Mouse (Mus musculus) kidney, postnatal 25 days (tissue): ENCODE measurements around the gene Cilp.
"Not testable (repeated sequence)": the region's sequence is repeated elsewhere in the genome, so short reads cannot be mapped to it uniquely, and the experiment has no call there.

Source experiments
- DNase-seq, 2 experiments: peaks; one replicate each; pipeline ENCODE4 v3.0.0; 2021; ENCODE audit warnings: mixed read lengths in 2 of 2

The Cilp gene

DNA sequence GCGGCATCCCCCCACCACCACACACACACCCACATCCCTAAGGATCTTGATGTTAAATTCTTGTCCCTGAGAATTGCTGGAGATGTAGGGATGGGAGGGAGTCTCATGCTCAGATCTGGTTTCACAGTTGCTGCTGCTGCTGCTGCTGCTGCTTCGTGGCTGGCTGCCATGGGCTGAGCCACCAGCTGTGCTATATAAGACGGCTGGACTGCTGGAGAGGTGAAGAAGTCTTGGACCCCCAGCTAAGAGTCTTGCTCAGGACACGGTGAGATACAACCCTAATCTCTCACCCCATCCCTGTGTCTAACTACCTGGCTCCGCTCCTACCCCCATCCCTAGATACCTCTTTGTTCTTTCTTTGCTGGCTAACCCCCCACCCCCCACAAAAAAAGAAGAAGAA lies at the start of gene Cilp:
TSS of gene Cilp (plus strand) at position 222 of the 400 bp plus-strand sequence.
- DNase-seq: no peak

DNA sequence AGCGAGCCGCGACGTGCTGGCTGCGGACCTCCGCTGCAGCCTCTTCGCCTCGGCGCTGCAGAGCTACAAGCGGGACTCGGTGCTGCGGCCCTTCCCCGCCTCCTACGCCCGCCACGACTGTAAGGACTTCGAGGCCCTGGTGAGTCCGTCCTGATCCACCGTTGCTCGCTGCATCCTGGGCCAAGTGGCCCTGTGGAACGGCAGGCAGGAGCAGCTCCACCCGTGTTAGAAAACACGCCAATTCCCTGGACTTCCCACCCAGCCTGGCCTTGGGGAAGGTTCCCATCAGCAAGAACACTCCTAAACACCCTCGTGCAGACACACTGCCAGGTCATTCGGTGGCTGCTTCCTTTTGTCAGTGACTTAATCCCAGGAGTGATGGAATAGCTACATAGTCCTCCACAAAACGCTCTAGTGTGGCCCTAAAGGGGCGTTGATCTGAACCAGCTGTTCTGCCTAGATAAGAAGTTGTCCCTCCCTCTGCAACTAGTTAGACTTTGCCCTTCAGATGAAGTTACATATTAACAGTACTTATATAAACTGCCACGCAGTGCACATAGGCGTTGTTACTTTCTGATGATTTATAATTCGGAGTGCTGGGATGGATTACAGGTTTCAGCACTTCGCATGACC lies 49.4 kb upstream of the Cilp start:
- DNase-seq: peak; percentile 39 to 65

DNA sequence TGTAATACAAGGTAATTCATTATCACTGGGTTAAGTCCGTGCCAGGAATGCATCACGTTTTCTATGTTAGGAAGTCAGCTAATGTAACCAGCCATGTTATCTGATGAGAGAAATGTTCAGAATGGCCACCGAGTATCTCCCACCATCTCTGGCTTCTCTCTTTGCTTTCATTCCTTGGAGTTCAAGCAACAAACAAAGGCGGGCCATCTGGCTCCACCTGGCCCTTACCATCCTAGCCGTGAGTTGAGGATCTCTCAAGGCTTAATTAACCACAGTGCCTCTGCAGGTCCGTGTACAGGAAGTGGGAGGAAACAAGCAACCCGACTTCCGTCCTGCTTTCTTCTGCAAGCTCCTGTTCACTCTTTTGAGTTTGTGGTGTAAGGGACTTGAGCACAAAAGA lies 48.0 kb upstream of the Cilp start:
- DNase-seq: no peak

DNA sequence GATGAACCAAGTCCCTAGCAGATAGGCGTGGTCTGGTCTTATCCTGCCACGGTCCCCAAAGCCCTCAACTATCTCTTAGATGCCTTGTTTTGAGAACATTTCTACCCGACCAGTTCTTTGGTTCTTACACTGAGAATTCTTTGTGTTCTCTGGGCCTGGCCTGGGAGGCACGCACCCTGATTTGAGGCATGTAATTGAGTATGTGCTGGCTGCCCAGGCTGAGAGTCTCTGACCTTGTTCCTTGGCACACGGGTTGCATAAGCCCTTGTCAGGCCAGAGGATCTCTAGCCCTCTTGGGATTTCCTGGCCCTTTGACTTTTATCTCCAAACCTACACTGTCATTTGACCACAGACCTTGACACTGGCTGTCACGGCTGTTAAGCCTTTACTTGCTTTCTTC lies 47.3 kb upstream of the Cilp start:
- DNase-seq: peak; percentile 46 to 81

DNA sequence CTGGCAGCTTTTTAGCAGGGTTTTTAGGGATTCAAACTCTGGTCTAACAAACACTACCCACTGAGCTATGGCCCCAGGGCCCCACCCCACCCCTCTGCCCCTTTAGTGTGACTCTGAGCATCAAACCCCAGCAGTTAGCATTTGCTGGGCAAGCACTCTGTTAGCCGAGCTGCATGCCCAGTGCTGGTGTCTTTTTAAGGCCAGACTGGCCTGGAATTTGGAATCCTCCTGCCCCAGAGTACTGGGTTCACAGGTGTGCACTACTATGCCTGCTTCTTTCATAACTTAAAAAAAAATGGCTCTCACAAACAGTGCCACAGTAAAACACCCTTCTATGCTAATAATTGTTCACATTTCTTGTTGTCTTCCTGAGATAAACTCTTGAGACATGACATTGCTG lies 46.1 kb upstream of the Cilp start:
- no peak for DNase-seq

DNA sequence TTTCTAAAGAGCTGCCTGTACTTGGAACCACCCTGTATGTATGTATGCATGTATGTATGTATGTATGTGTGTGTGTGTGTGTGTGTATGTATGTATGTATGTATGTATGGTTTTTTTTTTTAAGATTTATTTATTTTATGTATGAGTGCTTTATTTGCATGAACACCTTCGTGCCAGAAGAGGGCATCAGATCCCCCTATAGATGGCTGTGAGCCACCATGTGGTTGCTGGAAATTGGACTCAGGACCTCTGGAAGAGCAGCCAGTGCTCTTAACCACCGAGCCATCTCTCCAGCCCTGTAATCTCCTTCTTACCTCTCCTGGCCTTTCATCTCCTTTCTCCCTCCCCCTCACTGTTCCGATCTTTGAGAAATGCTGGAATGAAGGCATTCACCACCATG lies 44.6 kb upstream of the Cilp start:
- not testable (repeated sequence) for DNase-seq

- no peak for DNase-seq
These were observed 41.1 kb upstream of the Cilp start for GRCm38 (mm10) chr9:65223927-65224326.

DNA sequence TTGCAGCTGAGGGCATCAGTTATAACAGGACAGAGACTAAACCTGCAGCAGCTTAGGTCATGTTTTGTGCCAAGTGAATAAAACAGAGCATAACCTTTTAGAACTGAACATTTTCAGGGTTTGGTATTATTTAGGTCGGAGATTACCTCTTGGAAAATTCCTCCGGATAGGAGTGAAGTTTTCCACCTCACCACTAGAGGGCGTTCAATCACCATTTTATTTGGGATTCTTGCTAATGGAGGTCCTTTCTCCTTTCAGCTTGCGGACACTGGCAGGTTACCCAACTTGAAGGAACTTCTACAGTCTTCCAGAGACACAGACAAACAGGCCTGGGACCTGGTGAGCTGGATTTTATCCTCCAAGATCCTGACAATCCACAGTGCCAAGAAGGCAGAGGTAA lies 39.2 kb upstream of the Cilp start:
- DNase-seq: peak in 1 of 2 experiments; percentile 53

GRCm38 (mm10) chr9:65230250-65230649 lies 34.7 kb upstream of the Cilp start:
- no peak for DNase-seq

- no peak for DNase-seq
These were observed 33.7 kb upstream of the Cilp start for GRCm38 (mm10) chr9:65231284-65231683.

DNA sequence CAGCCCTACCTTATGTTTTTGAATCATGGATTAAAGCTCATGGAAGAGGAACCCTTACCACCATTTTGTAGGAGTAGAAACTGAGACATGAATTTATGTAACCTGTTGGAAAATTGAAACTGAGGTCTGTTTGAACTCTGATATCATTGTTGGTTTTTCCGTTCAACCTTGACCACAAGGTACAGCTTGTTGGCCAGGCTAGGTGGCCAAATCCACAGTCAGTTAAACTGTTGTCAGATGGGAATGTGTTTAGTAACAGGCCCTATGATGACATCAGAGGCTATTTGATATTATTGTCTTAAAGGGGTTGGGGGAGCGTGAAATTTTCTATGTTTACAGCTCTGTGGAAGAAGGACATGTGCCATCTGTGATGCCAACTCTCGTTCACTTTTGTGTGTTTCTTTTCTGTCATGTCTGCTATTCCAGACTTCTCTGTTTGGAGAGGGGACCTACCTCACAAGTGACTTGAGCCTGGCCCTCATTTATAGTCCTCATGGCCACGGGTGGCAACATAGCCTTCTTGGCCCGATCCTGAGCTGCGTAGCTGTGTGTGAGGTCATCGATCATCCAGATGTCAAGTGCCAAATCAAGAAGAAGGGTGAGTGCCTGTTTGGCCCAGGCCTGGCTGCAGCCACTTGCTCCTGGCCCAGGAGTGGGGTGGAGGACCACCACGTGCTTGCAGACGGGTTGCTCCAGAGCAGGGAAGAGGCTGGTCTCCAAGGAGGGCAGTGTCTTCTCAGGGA lies 31.6 kb upstream of the Cilp start:
- no peak for DNase-seq

DNA sequence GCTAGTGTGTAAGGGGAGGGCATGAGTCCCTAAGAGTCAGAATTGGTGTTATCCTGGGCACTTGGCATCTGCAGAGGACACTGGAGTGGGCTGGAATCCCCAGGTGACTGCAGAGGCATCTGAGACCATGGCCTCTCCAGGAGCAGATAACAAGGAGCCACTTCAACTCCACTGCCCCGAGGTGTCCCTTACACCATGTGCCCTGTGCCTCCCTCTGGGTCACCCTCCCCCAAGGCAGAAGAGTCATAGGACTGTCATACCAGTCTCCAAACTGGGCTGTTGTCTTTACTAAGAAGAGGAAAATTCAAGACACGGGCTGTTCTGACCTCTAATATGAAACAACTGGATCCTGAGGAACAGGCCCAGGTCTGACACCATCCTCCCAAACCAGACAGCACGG lies 30.2 kb upstream of the Cilp start:
- DNase-seq: no peak

GRCm38 (mm10) chr9:65235601-65236000 lies 29.4 kb upstream of the Cilp start:
- no peak for DNase-seq

GRCm38 (mm10) chr9:65237616-65238015 lies 27.4 kb upstream of the Cilp start:
- no peak for DNase-seq

DNA sequence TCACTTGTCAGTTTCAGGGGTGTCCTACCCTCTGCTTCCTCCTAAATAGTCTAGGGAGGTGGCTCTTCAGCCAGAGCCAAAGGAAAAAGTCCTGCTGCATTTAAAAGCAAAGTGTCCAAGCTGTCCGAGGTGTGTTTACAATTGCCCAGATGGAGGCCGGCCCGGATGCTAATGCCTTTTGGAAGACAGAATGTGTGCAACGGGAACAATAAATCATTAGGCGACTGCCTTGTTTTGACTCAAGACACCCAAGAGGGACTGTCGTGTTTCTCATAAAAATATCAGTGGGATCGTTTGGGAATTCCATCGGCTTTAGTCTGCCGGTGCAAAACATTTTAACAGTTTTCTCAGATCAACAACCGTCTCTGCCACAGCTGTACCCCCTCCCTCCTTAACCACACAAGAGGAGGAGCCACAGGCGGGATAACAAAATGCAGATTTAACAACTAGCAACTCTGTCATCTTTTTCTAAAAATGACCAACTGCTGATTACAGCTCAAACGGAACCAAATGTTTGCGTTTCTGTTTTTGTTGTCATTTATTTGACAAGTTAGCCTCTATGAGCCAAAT lies 26.7 kb upstream of the Cilp start:
- DNase-seq: peak in 1 of 2 experiments; percentile 29

DNA sequence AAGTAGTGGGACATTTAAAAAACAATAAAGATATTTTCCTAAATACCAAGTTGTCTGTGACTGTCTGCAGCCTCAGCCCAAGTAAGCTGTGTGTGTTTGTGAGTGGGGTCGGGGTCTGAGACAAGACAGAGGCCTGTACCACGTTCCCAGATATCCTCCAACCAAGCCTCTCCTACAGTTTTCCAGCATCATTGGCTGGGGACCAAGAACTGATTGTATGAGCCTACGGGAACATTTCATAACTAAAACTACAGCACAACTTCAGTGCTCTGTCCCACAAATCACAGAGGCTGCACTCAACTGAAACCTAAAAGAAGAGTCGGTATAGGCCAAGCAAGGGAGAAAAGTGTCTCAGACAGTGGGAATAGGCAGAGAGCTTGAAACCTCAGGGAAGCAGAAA lies 25.8 kb upstream of the Cilp start:
- DNase-seq: no peak

GRCm38 (mm10) chr9:65239731-65240130 lies 25.2 kb upstream of the Cilp start:
- no peak for DNase-seq

DNA sequence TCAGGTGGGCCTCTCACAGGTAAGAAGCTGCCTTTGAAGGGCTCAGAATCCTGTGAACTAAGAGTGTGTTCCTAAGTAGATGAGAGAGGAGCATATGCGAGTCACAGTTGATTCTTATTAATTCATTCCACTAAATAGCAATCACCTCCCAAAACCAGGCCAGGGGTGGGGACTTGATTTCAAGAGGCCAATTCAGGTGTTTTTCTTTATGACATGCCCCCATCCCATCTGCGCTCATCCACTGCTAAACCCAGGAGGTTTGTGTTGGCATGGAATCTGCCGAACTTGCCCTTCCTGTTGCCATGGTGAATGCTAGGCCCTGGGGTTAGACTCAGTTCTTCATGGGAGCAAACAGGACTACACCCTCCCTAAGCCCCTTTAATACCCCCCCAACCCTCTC lies 24.4 kb upstream of the Cilp start:
- no peak for DNase-seq

GRCm38 (mm10) chr9:65241973-65242372 lies 23.0 kb upstream of the Cilp start:
- no peak for DNase-seq

GRCm38 (mm10) chr9:65243249-65243648 lies 21.7 kb upstream of the Cilp start:
- DNase-seq: no peak

GRCm38 (mm10) chr9:65244036-65244806 lies 20.8 kb upstream of the Cilp start:
- DNase-seq: peak; percentile 21 to 61

- DNase-seq: no peak
These were observed 17.2 kb upstream of the Cilp start for GRCm38 (mm10) chr9:65247502-65248376.

DNA sequence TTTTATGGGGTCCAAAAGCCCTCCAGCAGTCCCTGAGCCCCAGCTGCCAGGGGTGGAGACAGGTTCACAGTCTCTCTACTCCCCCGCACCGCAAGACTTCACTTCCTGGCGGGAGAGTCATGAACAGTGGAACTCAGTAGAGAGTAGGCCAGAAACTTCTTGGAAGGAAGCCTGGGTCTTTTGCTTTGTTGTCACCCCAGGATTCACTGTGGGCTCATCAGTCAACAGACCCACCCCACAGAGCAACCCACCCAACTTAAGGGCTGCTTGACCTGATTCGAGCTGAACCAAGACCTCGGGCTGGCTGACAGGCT lies 16.6 kb upstream of the Cilp start:
- DNase-seq: no peak
